Mouse (Mus musculus): ENCODE measurements at regions not wholly inside any gene's neighbourhood (a gene's known extent, or its start where the extent isn't known, plus 50 kb on each side); places are given as distances from the start of the nearest gene placed in this dataset.

- TF ChIP-seq POLR2A (IDR thresholded peaks at IDR 0.05; ENCODE audit: low read depth, low read length), result no peak
- no peak for TF ChIP-seq CTCF (IDR thresholded peaks at IDR 0.05; ENCODE audit: extremely low read depth, insufficient read length, insufficient replicate concordance, low read depth, low read length)
Measured at GRCm38 (mm10) chr5:73731991-73732565, 80.9 kb downstream of the Spata18 start.

All from small intestine, adult 2 months (tissue).